Mouse (Mus musculus): ENCODE data around the gene Fgd2.

DNA sequence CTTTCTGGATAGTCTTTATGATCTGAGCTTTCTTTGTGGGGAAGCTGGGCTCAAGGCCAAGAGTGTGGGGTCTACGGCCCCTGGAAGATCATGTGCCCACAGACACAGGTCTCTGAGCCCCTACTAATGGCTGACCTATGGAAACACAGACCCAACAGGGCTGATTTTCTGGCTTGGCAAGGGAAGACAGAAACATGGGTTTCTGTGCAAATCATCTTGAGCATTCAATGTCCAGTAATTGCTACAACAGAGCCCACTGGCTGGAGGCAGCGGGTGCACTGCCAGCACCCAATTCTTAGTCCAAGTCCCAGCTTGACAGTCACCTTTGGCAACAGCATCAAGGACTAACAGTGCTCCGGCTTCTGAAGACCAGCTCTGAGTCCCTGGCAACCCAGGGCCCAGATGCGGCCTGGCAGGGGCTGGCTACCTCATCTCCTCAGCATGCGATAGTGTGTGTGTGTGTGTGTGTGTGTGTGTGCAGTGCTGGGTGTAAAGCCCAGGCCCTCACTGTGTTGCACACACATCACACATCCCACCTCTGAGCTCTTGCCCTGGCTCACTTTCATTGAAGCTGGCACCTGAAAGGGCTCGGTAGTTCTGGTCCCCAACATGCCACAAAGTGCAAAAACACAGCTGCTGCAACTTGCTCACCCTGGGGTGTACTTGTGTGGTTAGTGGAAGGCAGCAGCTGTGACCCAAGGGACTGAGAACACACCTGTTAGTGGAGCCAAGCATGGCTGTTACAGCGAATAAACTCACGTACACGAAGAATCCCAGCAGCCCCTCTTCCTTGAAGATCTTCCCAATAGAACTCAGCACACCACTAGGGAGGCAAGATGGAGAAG, 22.5 kb upstream of the Fgd2 start:
- TF ChIP-seq POLR2A (IDR thresholded peaks at IDR 0.05; ENCODE audit: extremely low read depth, insufficient read depth, low read length) = no peak
- TF ChIP-seq CTCF (IDR thresholded peaks at IDR 0.05; ENCODE audit: low read depth, low read length) = no peak

Measured in liver, adult 2 months (tissue).